ENCODE assay signal across 18 mouse cellular contexts in genomic region chr6:75756184-75756583, GRCm38 (mm10).
"Had no signal": no experiment of that assay in that cellular context is flagged by ENCODE, and none has a peak within 500 bp of the region (broad histone marks: within the 10 kb centered on the region; RNA-seq: fewer than 3 reads in every experiment).

No protein-coding gene starts in this region.

- H3K4me2 ChIP-seq: liver, embryonic 13.5 days; midbrain, embryonic 11.5 days; neural tube, embryonic 13.5 days; stomach, embryonic 15.5 days had no signal

- H3K9ac ChIP-seq: liver, embryonic 13.5 days; neural tube, embryonic 13.5 days; stomach, embryonic 15.5 days had no signal

- H3K4me1 ChIP-seq: liver, embryonic 13.5 days; neural tube, embryonic 13.5 days; stomach, embryonic 15.5 days had no signal

- H3K9me3 ChIP-seq: liver, embryonic 13.5 days; neural tube, embryonic 13.5 days; stomach, embryonic 15.5 days had no signal

- H3K27ac ChIP-seq: kidney, postnatal 0 days; layer of hippocampus, adult 2 months; liver, embryonic 13.5 days; neural tube, embryonic 13.5 days; stomach, embryonic 15.5 days had no signal

- H3K27me3 ChIP-seq: liver, embryonic 13.5 days; neural tube, embryonic 13.5 days; stomach, embryonic 15.5 days had no signal

- H3K4me3 ChIP-seq: layer of hippocampus, adult 2 months; liver, embryonic 13.5 days; myocyte; neural tube, embryonic 13.5 days; stomach, embryonic 15.5 days had no signal

- H3K36me3 ChIP-seq: liver, embryonic 13.5 days; neural tube, embryonic 13.5 days; stomach, embryonic 15.5 days had no signal

- DNase-seq: kidney, adult 2 months; kidney, postnatal 25 days; layer of hippocampus, adult 9-11 months; liver, embryonic 13.5 days; lung, adult 2 months; lung, postnatal 14 days; lung, postnatal 4 days; right cerebral cortex, postnatal 25 days; spleen, adult 18-20 months; thymus, adult 18-20 months; thymus, postnatal 36 days had no signal

- ATAC-seq: midbrain, embryonic 16.5 days had no signal
